Mouse (Mus musculus) cerebellum, postnatal 4 days (tissue): ENCODE data around the gene Sppl3.

Experiments
- DNase-seq, 2 experiments: peaks; one replicate each; pipeline ENCODE4 v3.0.0; 2022; ENCODE audit warnings: low spot score in 2 of 2, mixed read lengths in 1 of 2

The Sppl3 gene

GRCm38 (mm10) chr5:115037099-115037498, 26.2 kb downstream of the Sppl3 start:
- no peak for DNase-seq

- DNase-seq, result no peak
Observed at GRCm38 (mm10) chr5:115040756-115041155, 29.8 kb downstream of the Sppl3 start.

GRCm38 (mm10) chr5:115043626-115044025, 32.7 kb downstream of the Sppl3 start:
- DNase-seq, result no peak

- DNase-seq, result no peak
Observed at GRCm38 (mm10) chr5:115045146-115045677, 34.3 kb downstream of the Sppl3 start.

GRCm38 (mm10) chr5:115049692-115050091, 38.8 kb downstream of the Sppl3 start:
- no peak for DNase-seq

GRCm38 (mm10) chr5:115050776-115051175, 39.8 kb downstream of the Sppl3 start:
- no peak for DNase-seq

GRCm38 (mm10) chr5:115052546-115052945, 41.6 kb downstream of the Sppl3 start:
- no peak for DNase-seq

- no peak for DNase-seq
Observed at GRCm38 (mm10) chr5:115053791-115054396, 43.0 kb downstream of the Sppl3 start.

GRCm38 (mm10) chr5:115055418-115055817, 44.5 kb downstream of the Sppl3 start:
- no peak for DNase-seq

- no peak for DNase-seq
Observed at GRCm38 (mm10) chr5:115057153-115057552, 46.2 kb downstream of the Sppl3 start.

- DNase-seq, result no peak
Observed at GRCm38 (mm10) chr5:115058584-115059297, 47.8 kb downstream of the Sppl3 start.

GRCm38 (mm10) chr5:115060067-115060695, 49.2 kb downstream of the Sppl3 start:
- DNase-seq, result no peak

GRCm38 (mm10) chr5:115060977-115061376, 50.0 kb downstream of the Sppl3 start:
- no peak for DNase-seq

GRCm38 (mm10) chr5:115062566-115062965, 51.6 kb downstream of the Sppl3 start:
- DNase-seq, result no peak

GRCm38 (mm10) chr5:115063391-115063790, 52.5 kb downstream of the Sppl3 start:
- DNase-seq, result no peak

GRCm38 (mm10) chr5:115066245-115066644, 55.3 kb downstream of the Sppl3 start:
- no peak for DNase-seq

- no peak for DNase-seq
Observed at GRCm38 (mm10) chr5:115068671-115069421, 57.9 kb downstream of the Sppl3 start.

- DNase-seq, result no peak
Observed at GRCm38 (mm10) chr5:115069611-115070010, 58.7 kb downstream of the Sppl3 start.

GRCm38 (mm10) chr5:115070457-115070856, 59.5 kb downstream of the Sppl3 start:
- DNase-seq, result no peak

- DNase-seq, result no peak
Observed at GRCm38 (mm10) chr5:115071096-115071901, 60.4 kb downstream of the Sppl3 start.

- no peak for DNase-seq
Observed at GRCm38 (mm10) chr5:115072143-115072542, 61.2 kb downstream of the Sppl3 start.
